Mouse (Mus musculus): ENCODE data around the gene Sec24b.

GRCm38 (mm10) chr3:130000926-130001325 is 60.4 kb downstream of the Sec24b start:
- no peak for TF ChIP-seq POLR2A (IDR thresholded peaks at IDR 0.05; ENCODE audit: insufficient read depth, low read depth, low read length)
- no peak for TF ChIP-seq CTCF (IDR thresholded peaks at IDR 0.05)

Measured in heart, adult 2 months (tissue).